Mouse (Mus musculus) embryonic facial prominence, embryonic 12.5 days (tissue): ENCODE data around the gene Cby3. TPM values are rescaled to one million over a fixed set of nuclear protein-coding genes. Genes with fewer than 3 reads are reported as not detected.
"Not testable (repeated sequence)": the region's sequence is repeated elsewhere in the genome, so short reads cannot be mapped to it uniquely, and the experiment has no call there.

ENCODE experiments used
- ATAC-seq: fragments of 200-750 bp; cut with Nextera tagmentation; 2 replicates; pipeline ENCODE4 v1.8.0; 2017; ENCODE audit not compliant: insufficient number of reproducible peaks, insufficient read depth, low FRiP score, low TSS enrichment
- H3K27ac ChIP-seq: fragments of 300-500 bp; sonication (generic); 2 replicates; pipeline ENCODE4 v1.5.1; 2016; ENCODE audit warnings: mild to moderate bottlenecking
- H3K27me3 ChIP-seq: fragments of 300-500 bp; sonication (generic); 2 replicates; pipeline ENCODE4 v1.6.1; 2016; ENCODE audit warnings: mild to moderate bottlenecking, moderate library complexity
- H3K36me3 ChIP-seq: fragments of 300-500 bp; sonication (generic); 2 replicates; pipeline ENCODE4 v1.6.1; 2016; ENCODE audit warnings: mild to moderate bottlenecking
- H3K4me1 ChIP-seq: fragments of 300-500 bp; sonication (generic); 2 replicates; pipeline ENCODE4 v1.6.1; 2016
- H3K4me2 ChIP-seq: fragments of 300-500 bp; sonication (generic); replicated peaks from 2 replicates; pipeline ENCODE4 v1.6.1; 2016; ENCODE audit warnings: mild to moderate bottlenecking, moderate library complexity
- H3K4me3 ChIP-seq: fragments of 300-500 bp; sonication (generic); 2 replicates; pipeline ENCODE4 v1.5.1; 2016; ENCODE audit warnings: mild to moderate bottlenecking
- H3K9ac ChIP-seq: fragments of 300-500 bp; sonication (generic); 2 replicates; pipeline ENCODE4 v1.6.1; 2016; ENCODE audit warnings: mild to moderate bottlenecking, moderate library complexity
- H3K9me3 ChIP-seq: fragments of 300-500 bp; sonication (generic); 2 replicates; pipeline ENCODE4 v1.6.1; 2016; ENCODE audit warnings: mild to moderate bottlenecking, moderate library complexity
- WGBS: fragments of 180-500 bp; shearing (Covaris S2); methylation state at CpG from one replicate; pipeline ENCODE4 v1.1.7; 2016; 5-methylcytosine and 5-hydroxymethylcytosine counted together
- polyA plus RNA-seq: library from polyadenylated mRNA; unstranded; fragments of >200 nt; fragmentation: Nextera tagmentation; extraction: Ambion mirVana; gene quantifications from 2 replicates; pipeline ENCODE4 v1.2.1, GENCODE M21; 2016

Cby3 gene
- polyA plus RNA-seq, 1 experiment from 2014 or later, result 0.73 TPM

- 81% methylated on average over 3 of the region's 3 CpGs for WGBS
- Histone ChIP-seq H3K4me2 (no peak overlapping the region), H3K27ac (no peak overlapping the region), H3K27me3 (no peaks in the 10 kb centered on the region), H3K9ac (no peak overlapping the region), H3K4me3 (no peak overlapping the region), H3K9me3 (no peaks in the 10 kb centered on the region), H3K4me1 (no peaks in the 10 kb centered on the region), H3K36me3 (no peaks in the 10 kb centered on the region)
- no peak for ATAC-seq
Measured at GRCm38 (mm10) chr11:50333181-50333580, 21.1 kb upstream of the Cby3 start.

DNA sequence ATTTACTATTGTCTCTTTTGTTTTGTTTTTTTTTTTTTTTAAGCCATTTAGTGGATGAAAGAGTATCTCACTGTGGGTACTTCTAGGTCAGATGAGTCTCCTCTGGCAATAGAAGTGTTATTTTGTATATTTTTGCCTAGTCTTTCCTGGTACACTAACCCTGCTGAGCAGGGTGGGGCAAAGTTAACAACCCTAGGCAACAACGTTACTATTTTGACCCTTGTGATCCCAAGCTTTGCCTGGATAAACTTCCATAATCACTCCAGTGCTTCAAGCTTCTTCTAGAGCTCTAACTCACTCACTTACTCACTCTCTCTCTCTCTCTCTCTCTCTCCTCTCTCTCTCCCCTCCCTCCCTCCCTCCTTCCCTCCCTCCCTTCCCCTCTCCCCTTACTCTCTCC lies 18.1 kb upstream of the Cby3 start:
- Histone ChIP-seq H3K27ac (no peak overlapping the region), H3K4me1 (no peaks in the 10 kb centered on the region), H3K9me3 (no peaks in the 10 kb centered on the region), H3K27me3 (no peaks in the 10 kb centered on the region), H3K9ac (no peak overlapping the region), H3K4me2 (no peak overlapping the region), H3K36me3 (no peaks in the 10 kb centered on the region), H3K4me3 (no peak overlapping the region)
- 48% methylated on average over 1 of the region's 1 CpGs for WGBS
- no peak for ATAC-seq

GRCm38 (mm10) chr11:50336891-50337290 lies 17.4 kb upstream of the Cby3 start:
- Histone ChIP-seq H3K4me2 (no peak overlapping the region), H3K4me3 (no peak overlapping the region), H3K36me3 (no peaks in the 10 kb centered on the region), H3K4me1 (no peaks in the 10 kb centered on the region), H3K9ac (no peak overlapping the region), H3K27ac (no peak overlapping the region), H3K27me3 (no peaks in the 10 kb centered on the region), H3K9me3 (no peaks in the 10 kb centered on the region)
- 72% methylated on average over 4 of the region's 4 CpGs for WGBS
- ATAC-seq, result no peak

- Histone ChIP-seq H3K27me3 (no peaks in the 10 kb centered on the region), H3K9me3 (no peaks in the 10 kb centered on the region), H3K4me3 (no peak overlapping the region), H3K9ac (no peak overlapping the region), H3K27ac (no peak overlapping the region), H3K4me2 (no peak overlapping the region), H3K36me3 (no peaks in the 10 kb centered on the region), H3K4me1 (no peaks in the 10 kb centered on the region)
- no peak for ATAC-seq
- WGBS, result 80% methylated on average over 4 of the region's 4 CpGs
Measured at GRCm38 (mm10) chr11:50345486-50345885, 8.8 kb upstream of the Cby3 start.

DNA sequence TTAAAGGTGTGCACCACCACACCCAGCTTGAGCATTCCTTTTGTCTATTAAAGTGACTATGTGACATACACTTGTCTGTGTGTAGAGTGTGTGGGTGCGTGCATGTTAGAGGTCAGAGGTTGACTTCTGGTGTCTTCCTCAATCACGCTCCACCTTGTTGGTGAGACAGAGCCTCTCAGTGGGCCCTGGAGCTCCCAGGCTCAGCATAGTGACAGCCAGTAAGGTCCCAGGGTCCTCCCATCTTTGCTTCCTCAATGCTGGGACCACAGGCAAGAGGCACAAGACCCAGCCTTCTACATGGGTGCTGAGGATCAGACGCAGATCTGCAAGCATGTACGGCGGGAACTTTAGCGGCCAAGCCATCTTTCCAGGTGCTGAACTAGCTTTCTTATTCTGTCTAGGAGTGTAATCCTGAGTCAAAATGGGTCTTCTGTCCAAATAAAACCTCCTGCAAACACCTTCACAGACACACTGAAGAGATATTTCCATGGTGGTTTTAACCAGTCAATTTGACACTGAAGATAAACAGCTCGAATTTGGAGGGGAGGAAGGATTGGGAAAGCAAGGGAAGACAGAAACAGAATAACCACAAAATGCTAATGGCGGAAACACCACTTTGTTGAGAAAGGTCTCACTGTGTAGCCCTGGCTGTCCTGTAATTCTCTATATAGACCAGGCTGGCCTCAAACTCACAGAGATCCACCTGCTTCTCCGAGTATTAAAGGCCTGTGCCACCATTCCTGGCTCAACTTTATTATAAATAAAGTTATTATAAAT lies 7.8 kb upstream of the Cby3 start:
- Histone ChIP-seq H3K9ac (no peak overlapping the region), H3K4me2 (no peak overlapping the region), H3K4me1 (no peaks in the 10 kb centered on the region), H3K36me3 (no peaks in the 10 kb centered on the region), H3K4me3 (no peak overlapping the region), H3K27me3 (no peaks in the 10 kb centered on the region), H3K9me3 (no peaks in the 10 kb centered on the region), H3K27ac (no peak overlapping the region)
- WGBS, result 89% methylated on average over 9 of the region's 9 CpGs
- no peak for ATAC-seq

DNA sequence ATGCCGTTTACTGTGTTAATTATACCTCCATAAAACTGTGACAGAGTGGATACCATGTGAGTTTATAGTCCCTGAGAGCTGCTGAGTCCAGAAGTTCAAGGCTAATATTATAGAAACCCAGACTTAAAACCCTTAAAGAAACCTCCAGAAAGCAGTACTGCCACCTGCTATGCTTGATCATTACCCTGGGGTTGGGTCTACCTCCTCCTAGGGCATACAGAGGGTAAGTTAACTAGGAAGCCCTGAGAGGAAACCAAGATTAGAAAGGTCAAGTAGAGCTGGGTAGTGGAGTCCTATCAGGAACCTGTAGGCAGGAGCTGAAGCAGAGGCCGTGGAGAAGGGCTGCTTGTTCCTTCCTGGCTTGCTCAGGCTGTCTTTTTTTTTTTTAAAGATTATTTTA lies 2.1 kb upstream of the Cby3 start:
- H3K36me3 ChIP-seq, result no peaks in the 10 kb centered on the region
- no peak overlapping the region for H3K4me3 ChIP-seq
- H3K27me3 ChIP-seq, result no peaks in the 10 kb centered on the region
- no peaks in the 10 kb centered on the region for H3K9me3 ChIP-seq
- H3K27ac ChIP-seq, result no peak overlapping the region
- H3K9ac ChIP-seq, result no peak overlapping the region
- no peak overlapping the region for H3K4me2 ChIP-seq
- H3K4me1 ChIP-seq, result no peaks in the 10 kb centered on the region
- ATAC-seq, result no peak
- 85% methylated on average over 2 of the region's 2 CpGs for WGBS

DNA sequence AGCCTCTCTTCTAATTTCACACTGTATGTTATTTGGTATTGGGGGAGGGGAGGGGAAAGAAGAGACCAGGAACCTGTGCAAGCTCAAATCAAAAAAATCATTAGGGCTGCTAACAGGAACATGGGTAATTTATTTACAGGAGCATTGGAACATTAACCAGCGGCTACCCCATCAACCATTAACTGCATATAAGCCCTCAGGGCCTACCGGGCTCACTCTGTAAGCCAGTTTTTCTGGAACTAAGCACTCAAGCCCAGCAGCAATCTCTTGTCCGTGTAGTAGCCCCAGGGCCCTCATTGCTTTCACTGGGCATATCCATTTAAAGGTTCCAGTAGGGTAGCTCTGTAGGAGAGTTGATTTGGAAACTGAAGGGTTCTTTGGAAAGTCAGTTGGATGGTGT lies 589 bp downstream of the Cby3 start:
- H3K27ac ChIP-seq, result no peak overlapping the region
- H3K36me3 ChIP-seq, result no peaks in the 10 kb centered on the region
- ATAC-seq, result no peak
- 0 out of 2 replicates have a peak, but pooled peaks cover 3% of the 10 kb centered on the region for H3K4me1 ChIP-seq
- H3K27me3 ChIP-seq, result peaks cover 17% of the 10 kb centered on the region; the same call in 1 of the 2 replicates
- H3K9me3 ChIP-seq, result no peaks in the 10 kb centered on the region
- H3K4me2 ChIP-seq, result no peak overlapping the region
- H3K4me3 ChIP-seq, result no peak overlapping the region
- 77% methylated on average over 3 of the region's 3 CpGs for WGBS
- no peak overlapping the region for H3K9ac ChIP-seq

- Histone ChIP-seq H3K9ac (no peak overlapping the region), H3K27me3 (peaks cover 18% of the 10 kb centered on the region; the same call in 1 of the 2 replicates), H3K4me1 (0 out of 2 replicates have a peak, but pooled peaks cover 3% of the 10 kb centered on the region), H3K4me3 (no peak overlapping the region), H3K9me3 (no peaks in the 10 kb centered on the region), H3K36me3 (no peaks in the 10 kb centered on the region), H3K27ac (no peak overlapping the region), H3K4me2 (no peak overlapping the region)
- no peak for ATAC-seq
- 63% methylated on average over 1 of the region's 1 CpGs for WGBS
Measured at GRCm38 (mm10) chr11:50355395-50355794, 1.1 kb downstream of the Cby3 start.

DNA sequence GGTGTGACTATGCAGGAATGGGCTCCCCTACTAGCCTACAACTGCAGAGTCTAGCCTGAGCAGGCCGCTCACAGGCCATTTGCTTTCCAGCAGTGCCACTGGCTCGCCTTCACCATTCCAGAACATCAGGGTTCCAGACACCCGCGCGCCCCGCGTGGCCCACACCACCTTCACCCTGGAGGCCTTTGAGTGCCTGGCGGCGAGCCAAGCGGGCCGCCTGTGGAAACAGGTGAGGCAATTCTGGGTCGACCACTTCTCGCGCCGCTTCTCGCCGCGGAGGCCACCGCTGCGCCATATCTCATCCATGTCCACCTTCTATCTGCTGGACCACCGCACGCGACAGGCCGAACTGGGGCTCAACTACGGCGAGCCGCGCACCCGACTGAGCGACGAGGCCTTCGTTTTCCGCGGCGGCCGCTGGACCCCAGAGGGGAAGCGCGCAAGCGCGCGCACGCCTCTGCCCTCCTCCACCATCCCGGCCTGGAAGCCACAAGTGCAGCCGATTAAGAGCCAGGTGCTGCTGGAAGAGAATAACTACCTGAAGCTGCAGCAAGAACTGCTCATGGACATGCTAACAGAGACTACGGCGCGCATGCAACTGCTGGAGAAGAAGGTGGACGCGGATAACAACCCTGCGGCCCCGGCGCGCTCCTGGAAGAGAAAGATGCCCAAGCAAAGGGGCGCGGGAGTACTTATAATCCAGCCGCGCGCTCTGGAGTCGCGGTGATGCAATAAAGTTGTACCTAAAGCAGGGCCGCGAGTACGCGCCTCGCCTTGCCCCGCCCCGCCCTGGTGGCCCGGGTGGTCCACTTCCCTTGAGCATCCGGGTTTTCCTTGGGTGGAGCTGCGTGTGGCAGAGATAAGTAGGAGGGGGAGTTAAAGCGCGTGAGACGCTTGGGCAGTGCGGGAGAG lies 4.9 kb downstream of the Cby3 start:
- H3K9me3 ChIP-seq, result no peaks in the 10 kb centered on the region
- ATAC-seq, result no peak
- peak overlapping the region; percentile 8; the same call in 1 of the 2 replicates for H3K27ac ChIP-seq
- H3K36me3 ChIP-seq, result no peaks in the 10 kb centered on the region
- H3K4me1 ChIP-seq, result 0 out of 2 replicates have a peak, but pooled peaks cover 3% of the 10 kb centered on the region
- peak overlapping the region; percentile 90 for H3K4me2 ChIP-seq
- H3K4me3 ChIP-seq, result peak overlapping the region; percentile 53
- H3K9ac ChIP-seq, result peak overlapping the region; percentile 52
- H3K27me3 ChIP-seq, result peaks cover 22% of the 10 kb centered on the region; the same call in 1 of the 2 replicates
- 2% methylated on average over 74 of the region's 74 CpGs for WGBS

DNA sequence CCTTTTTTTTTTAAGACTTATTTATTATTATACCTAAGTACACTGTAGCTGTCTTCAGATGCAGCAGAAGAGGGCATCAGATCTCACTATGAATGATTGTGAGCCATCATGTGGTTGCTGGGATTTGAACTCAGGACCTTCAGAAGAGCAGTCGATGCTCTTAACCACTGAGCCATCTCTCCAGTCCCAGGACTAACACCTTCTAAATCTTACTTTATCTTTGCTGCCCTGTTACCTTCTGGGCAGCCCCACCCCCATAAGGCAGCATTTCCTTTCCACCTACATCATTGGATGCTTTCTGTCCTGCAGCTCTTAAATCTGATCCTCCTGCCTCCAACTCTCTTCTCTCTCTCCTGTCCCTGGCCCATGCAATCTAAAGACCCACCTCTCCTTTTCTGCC lies 7.0 kb downstream of the Cby3 start:
- not testable (repeated sequence) for H3K4me3 ChIP-seq, H3K9me3 ChIP-seq, H3K27ac ChIP-seq, H3K4me2 ChIP-seq, ATAC-seq, H3K9ac ChIP-seq, H3K4me1 ChIP-seq, H3K36me3 ChIP-seq
- WGBS, result 76% methylated on average over 1 of the region's 1 CpGs
- peaks cover 22% of the 10 kb centered on the region; the same call in 1 of the 2 replicates for H3K27me3 ChIP-seq

DNA sequence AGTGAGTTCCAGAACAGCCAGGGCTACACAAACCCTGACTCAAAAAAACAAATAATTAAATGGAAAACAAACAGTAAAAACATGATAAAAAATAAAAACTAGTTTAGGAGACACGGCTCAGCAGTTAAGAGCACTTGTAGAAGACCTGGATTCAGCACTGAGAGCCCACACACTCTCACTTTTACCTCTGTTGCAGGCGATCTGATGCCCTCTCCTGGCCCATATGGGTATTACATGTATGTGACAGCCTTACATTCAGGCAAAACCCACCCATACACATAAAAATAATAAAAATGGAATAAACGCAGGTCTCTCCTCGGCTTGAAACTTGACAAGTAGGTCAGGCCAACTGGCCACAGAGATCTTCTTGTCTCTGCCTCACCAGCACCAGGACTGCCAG lies 10.3 kb downstream of the Cby3 start:
- no peak overlapping the region for H3K4me3 ChIP-seq
- 9% methylated on average over 4 of the region's 4 CpGs for WGBS
- H3K27me3 ChIP-seq, result 0 out of 2 replicates have a peak, but pooled peaks cover 7% of the 10 kb centered on the region
- no peak for ATAC-seq
- no peak overlapping the region for H3K9ac ChIP-seq
- H3K9me3 ChIP-seq, result no peaks in the 10 kb centered on the region
- H3K4me1 ChIP-seq, result no peaks in the 10 kb centered on the region
- H3K4me2 ChIP-seq, result no peak overlapping the region
- H3K27ac ChIP-seq, result no peak overlapping the region
- H3K36me3 ChIP-seq, result no peaks in the 10 kb centered on the region

DNA sequence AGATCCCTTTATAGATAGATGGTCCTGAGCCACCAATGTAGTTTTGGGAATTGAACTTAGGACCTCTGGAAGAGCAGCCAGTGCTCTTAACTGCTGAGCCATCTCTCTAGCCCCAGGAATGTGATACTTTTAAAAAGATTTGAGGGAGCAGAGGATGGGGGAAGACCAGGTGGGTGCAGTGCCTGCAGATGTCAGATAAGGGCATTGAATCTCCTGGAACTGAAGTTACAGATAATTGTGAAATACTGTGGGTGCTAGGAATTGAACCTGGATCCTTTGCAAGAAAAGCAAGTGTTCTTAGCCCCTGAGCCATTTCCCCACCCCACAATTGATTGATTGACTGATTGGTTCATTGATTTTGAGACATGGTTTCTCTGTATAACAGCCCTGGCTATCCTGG lies 11.1 kb downstream of the Cby3 start:
- Histone ChIP-seq H3K9ac (no peak overlapping the region), H3K4me2 (no peak overlapping the region), H3K27ac (no peak overlapping the region), H3K4me3 (no peak overlapping the region), H3K36me3 (no peaks in the 10 kb centered on the region), H3K27me3 (0 out of 2 replicates have a peak, but pooled peaks cover 4% of the 10 kb centered on the region), H3K9me3 (no peaks in the 10 kb centered on the region), H3K4me1 (no peaks in the 10 kb centered on the region)
- no peak for ATAC-seq
